Mouse (Mus musculus) liver, embryonic 12.5 days (tissue): ENCODE data around the gene Gucy2d. TPM values are rescaled to one million over a fixed set of nuclear protein-coding genes. Genes with fewer than 3 reads are reported as not detected.

ENCODE experiments used
- ATAC-seq: fragments of 200-750 bp; cut with Nextera tagmentation; 2 replicates; pipeline ENCODE4 v1.8.0; 2017; ENCODE audit warnings: moderate number of reproducible peaks, mild to moderate bottlenecking, moderate library complexity
- H3K27ac ChIP-seq: fragments of 300-500 bp; sonication (generic); 2 replicates; pipeline ENCODE4 v1.5.1; 2016; ENCODE audit warnings: mild to moderate bottlenecking
- H3K27me3 ChIP-seq: fragments of 300-500 bp; sonication (generic); replicated peaks from 2 replicates; pipeline ENCODE4 v1.6.1; 2016; ENCODE audit warnings: mild to moderate bottlenecking, moderate library complexity
- H3K36me3 ChIP-seq: fragments of 300-500 bp; sonication (generic); 2 replicates; pipeline ENCODE4 v1.6.1; 2016; ENCODE audit warnings: mild to moderate bottlenecking, moderate library complexity
- H3K4me1 ChIP-seq: fragments of 300-500 bp; sonication (generic); 2 replicates; pipeline ENCODE4 v1.6.1; 2016
- H3K4me2 ChIP-seq: fragments of 300-500 bp; sonication (generic); 2 replicates; pipeline ENCODE4 v1.6.1; 2016; ENCODE audit warnings: mild to moderate bottlenecking, moderate library complexity
- H3K4me3 ChIP-seq: fragments of 300-500 bp; sonication (generic); 2 replicates; pipeline ENCODE4 v1.5.1; 2016; ENCODE audit warnings: mild to moderate bottlenecking, moderate library complexity
- H3K9ac ChIP-seq: fragments of 300-500 bp; sonication (generic); 2 replicates; pipeline ENCODE4 v1.6.1; 2016; ENCODE audit warnings: mild to moderate bottlenecking, moderate library complexity
- H3K9me3 ChIP-seq: fragments of 300-500 bp; sonication (generic); replicated peaks from 2 replicates; pipeline ENCODE4 v1.6.1; 2016; ENCODE audit warnings: mild to moderate bottlenecking, moderate library complexity
- WGBS: fragments of 180-500 bp; shearing (Covaris S2); methylation state at CpG from one replicate; pipeline ENCODE4 v1.1.7; 2016; ENCODE audit not compliant: insufficient replicate concordance; 5-methylcytosine and 5-hydroxymethylcytosine counted together
- polyA plus RNA-seq: library from polyadenylated mRNA; unstranded; fragments of >200 nt; fragmentation: Nextera tagmentation; extraction: Ambion mirVana; gene quantifications from 2 replicates; pipeline ENCODE4 v1.2.1, GENCODE M21; 2016

The Gucy2d gene
- polyA plus RNA-seq, 1 experiment from 2014 or later: not detected

DNA sequence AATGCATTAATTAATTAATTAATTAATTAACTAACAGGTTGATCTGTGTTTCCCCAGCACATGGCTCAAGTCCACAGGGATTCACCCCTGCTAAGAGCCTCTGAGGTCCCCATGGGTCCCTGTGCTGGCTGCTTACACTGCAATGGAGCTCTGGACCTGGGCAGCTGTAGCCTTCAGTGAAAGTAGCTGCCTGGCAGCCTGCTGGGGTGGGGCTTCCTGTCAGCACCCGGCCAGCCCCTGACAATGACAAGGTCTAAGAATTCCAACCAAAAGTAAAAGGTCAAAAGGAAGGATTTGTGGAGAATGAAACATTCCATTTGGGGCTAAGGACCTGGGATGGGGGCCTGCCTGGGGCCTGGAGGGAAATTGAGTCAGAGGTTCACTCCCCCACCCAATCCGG lies 53.1 kb downstream of the Gucy2d start:
- 39% methylated on average over 2 of the region's 2 CpGs for WGBS
- Histone ChIP-seq H3K36me3 (0 out of 2 replicates have a peak, but pooled peaks cover 2% of the 10 kb centered on the region), H3K9me3 (no peaks in the 10 kb centered on the region), H3K27ac (no peak overlapping the region), H3K27me3 (peaks cover 47% of the 10 kb centered on the region), H3K4me1 (peaks cover 37% of the 10 kb centered on the region), H3K4me2 (peak overlapping the region; percentile 73), H3K4me3 (no peak overlapping the region), H3K9ac (no peak overlapping the region)
- ATAC-seq: no peak

- WGBS: 48% methylated on average over 18 of the region's 18 CpGs
- H3K9me3 ChIP-seq: no peaks in the 10 kb centered on the region
- H3K4me2 ChIP-seq: peak overlapping the region; percentile 8; the same call in 1 of the 2 replicates
- no peak overlapping the region for H3K4me3 ChIP-seq
- H3K27me3 ChIP-seq: peaks cover 45% of the 10 kb centered on the region
- ATAC-seq: no peak
- 0 out of 2 replicates have a peak, but pooled peaks cover 8% of the 10 kb centered on the region for H3K36me3 ChIP-seq
- H3K27ac ChIP-seq: no peak overlapping the region
- H3K4me1 ChIP-seq: peaks cover 37% of the 10 kb centered on the region
- H3K9ac ChIP-seq: no peak overlapping the region
Measured at GRCm38 (mm10) chr7:98493901-98494480, 53.8 kb downstream of the Gucy2d start.

DNA sequence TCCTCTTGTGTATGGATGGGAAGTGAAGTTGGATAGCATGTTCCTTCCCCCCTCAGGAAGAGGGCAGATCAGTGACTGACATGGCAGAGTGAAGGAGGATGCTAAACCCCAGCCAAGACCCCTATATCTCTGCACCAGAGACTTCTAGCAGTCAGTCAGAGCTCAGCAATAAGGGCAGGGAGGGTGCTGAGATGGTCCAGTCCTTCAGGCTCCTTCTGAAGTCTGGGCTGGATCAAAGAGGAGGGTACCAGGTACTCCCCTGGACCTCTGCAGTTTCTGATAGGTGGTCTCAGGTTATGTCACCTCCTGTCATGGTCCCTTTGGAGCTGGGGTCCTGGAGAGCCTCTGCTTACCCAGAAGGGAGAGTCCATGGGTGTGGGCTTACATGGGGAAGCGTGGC lies 55.4 kb downstream of the Gucy2d start:
- Histone ChIP-seq H3K4me2 (no peak overlapping the region), H3K9me3 (no peaks in the 10 kb centered on the region), H3K36me3 (0 out of 2 replicates have a peak, but pooled peaks cover 12% of the 10 kb centered on the region), H3K4me3 (no peak overlapping the region), H3K4me1 (peaks cover 38% of the 10 kb centered on the region), H3K9ac (no peak overlapping the region), H3K27ac (no peak overlapping the region), H3K27me3 (peaks cover 30% of the 10 kb centered on the region)
- no peak for ATAC-seq
- 52% methylated on average over 1 of the region's 1 CpGs for whole genome bisulfite sequencing

GRCm38 (mm10) chr7:98497451-98497850 lies 57.2 kb downstream of the Gucy2d start:
- H3K27me3 ChIP-seq: peaks cover 14% of the 10 kb centered on the region; the same call in 1 of the 2 replicates
- H3K36me3 ChIP-seq: 0 out of 2 replicates have a peak, but pooled peaks cover 12% of the 10 kb centered on the region
- WGBS: 45% methylated on average over 5 of the region's 5 CpGs
- H3K4me3 ChIP-seq: no peak overlapping the region
- no peak overlapping the region for H3K27ac ChIP-seq
- H3K4me1 ChIP-seq: peaks cover 39% of the 10 kb centered on the region
- no peak overlapping the region for H3K4me2 ChIP-seq
- no peak overlapping the region for H3K9ac ChIP-seq
- H3K9me3 ChIP-seq: no peaks in the 10 kb centered on the region
- no peak for ATAC-seq

GRCm38 (mm10) chr7:98498101-98498500 lies 57.9 kb downstream of the Gucy2d start:
- Histone ChIP-seq H3K4me1 (peaks cover 32% of the 10 kb centered on the region), H3K4me3 (no peak overlapping the region), H3K27ac (no peak overlapping the region), H3K9me3 (no peaks in the 10 kb centered on the region), H3K27me3 (peaks cover 20% of the 10 kb centered on the region; the same call in 1 of the 2 replicates), H3K9ac (no peak overlapping the region), H3K4me2 (no peak overlapping the region), H3K36me3 (0 out of 2 replicates have a peak, but pooled peaks cover 12% of the 10 kb centered on the region)
- no peak for ATAC-seq
- whole genome bisulfite sequencing: 76% methylated on average over 12 of the region's 12 CpGs

DNA sequence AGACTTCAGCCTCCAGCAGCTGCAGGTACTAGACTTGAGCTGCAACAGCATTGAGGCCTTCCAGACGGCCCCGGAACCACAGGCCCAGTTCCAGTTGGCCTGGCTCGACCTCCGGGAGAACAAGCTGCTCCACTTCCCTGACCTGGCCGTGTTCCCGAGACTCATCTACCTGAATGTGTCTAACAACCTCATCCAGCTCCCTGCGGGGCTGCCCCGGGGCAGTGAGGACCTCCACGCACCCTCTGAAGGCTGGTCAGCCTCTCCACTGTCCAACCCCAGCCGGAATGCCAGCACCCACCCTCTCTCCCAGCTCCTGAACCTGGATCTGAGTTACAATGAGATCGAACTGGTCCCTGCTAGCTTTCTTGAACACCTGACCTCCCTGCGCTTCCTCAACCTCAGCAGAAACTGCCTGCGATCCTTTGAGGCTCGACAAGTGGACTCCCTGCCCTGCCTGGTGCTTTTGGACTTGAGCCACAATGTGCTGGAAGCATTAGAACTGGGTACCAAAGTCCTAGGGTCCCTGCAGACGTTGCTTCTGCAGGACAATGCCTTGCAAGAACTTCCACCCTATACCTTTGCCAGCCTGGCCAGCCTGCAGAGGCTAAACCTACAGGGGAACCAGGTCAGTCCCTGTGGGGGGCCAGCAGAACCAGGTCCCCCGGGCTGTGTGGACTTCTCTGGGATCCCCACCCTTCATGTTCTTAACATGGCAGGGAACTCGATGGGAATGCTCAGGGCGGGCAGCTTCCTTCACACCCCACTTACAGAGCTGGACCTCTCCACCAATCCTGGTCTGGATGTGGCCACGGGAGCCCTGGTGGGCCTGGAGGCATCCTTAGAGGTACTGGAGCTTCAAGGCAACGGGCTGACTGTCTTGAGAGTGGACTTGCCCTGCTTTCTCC lies 58.7 kb downstream of the Gucy2d start:
- H3K4me2 ChIP-seq: no peak overlapping the region
- no peak overlapping the region for H3K27ac ChIP-seq
- no peaks in the 10 kb centered on the region for H3K9me3 ChIP-seq
- no peak overlapping the region for H3K4me3 ChIP-seq
- H3K9ac ChIP-seq: no peak overlapping the region
- peaks cover 20% of the 10 kb centered on the region; the same call in 1 of the 2 replicates for H3K27me3 ChIP-seq
- H3K4me1 ChIP-seq: peaks cover 24% of the 10 kb centered on the region
- H3K36me3 ChIP-seq: 0 out of 2 replicates have a peak, but pooled peaks cover 12% of the 10 kb centered on the region
- ATAC-seq: no peak
- WGBS: 70% methylated on average over 20 of the region's 20 CpGs

DNA sequence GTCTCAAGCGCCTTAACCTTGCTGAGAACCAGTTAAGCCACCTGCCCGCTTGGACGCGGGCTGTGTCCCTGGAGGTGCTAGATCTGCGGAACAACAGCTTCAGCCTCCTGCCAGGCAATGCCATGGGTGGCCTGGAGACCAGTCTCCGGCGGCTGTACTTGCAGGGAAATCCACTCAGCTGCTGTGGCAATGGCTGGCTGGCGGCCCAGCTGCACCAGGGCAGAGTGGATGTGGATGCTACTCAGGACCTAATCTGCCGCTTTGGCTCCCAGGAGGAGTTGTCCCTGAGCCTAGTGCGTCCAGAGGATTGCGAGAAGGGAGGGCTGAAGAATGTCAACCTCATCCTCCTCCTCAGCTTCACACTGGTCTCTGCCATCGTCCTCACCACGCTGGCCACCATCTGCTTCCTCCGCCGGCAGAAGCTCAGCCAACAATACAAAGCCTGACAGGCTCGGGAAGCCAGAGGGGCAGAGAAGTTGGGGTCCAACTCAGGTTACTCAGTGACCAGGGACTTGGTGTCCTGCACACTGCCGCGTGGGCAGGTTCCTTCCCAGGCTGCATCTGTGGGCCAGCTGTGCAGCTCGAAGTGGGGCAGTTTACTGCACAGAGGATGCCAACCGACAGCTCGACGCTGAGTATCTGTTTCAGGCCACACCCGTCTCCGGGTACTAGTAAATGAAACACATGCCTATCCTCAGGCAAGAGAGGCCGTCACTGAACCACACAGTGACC lies 59.5 kb downstream of the Gucy2d start:
- H3K4me2 ChIP-seq: no peak overlapping the region
- 60% methylated on average over 25 of the region's 25 CpGs for whole genome bisulfite sequencing
- 0 out of 2 replicates have a peak, but pooled peaks cover 12% of the 10 kb centered on the region for H3K36me3 ChIP-seq
- H3K27ac ChIP-seq: no peak overlapping the region; the same call in 1 of the 2 replicates
- H3K4me3 ChIP-seq: no peak overlapping the region
- H3K9me3 ChIP-seq: no peaks in the 10 kb centered on the region
- H3K9ac ChIP-seq: no peak overlapping the region
- ATAC-seq: no peak
- H3K4me1 ChIP-seq: peaks cover 17% of the 10 kb centered on the region
- H3K27me3 ChIP-seq: peaks cover 17% of the 10 kb centered on the region; the same call in 1 of the 2 replicates

GRCm38 (mm10) chr7:98500470-98500869 lies 60.3 kb downstream of the Gucy2d start:
- Histone ChIP-seq H3K4me2 (no peak overlapping the region), H3K27me3 (peaks cover 17% of the 10 kb centered on the region; the same call in 1 of the 2 replicates), H3K27ac (peak overlapping the region; percentile 23; the same call in 1 of the 2 replicates), H3K36me3 (0 out of 2 replicates have a peak, but pooled peaks cover 12% of the 10 kb centered on the region), H3K4me1 (peaks cover 22% of the 10 kb centered on the region), H3K9me3 (no peaks in the 10 kb centered on the region), H3K4me3 (no peak overlapping the region), H3K9ac (no peak overlapping the region)
- 74% methylated on average over 3 of the region's 3 CpGs for WGBS
- ATAC-seq: peak; percentile 21; the same call in 1 of the 2 replicates

GRCm38 (mm10) chr7:98501078-98501477 lies 60.9 kb downstream of the Gucy2d start:
- Histone ChIP-seq H3K27ac (no peak overlapping the region), H3K4me2 (no peak overlapping the region), H3K36me3 (0 out of 2 replicates have a peak, but pooled peaks cover 12% of the 10 kb centered on the region), H3K9me3 (no peaks in the 10 kb centered on the region), H3K4me3 (no peak overlapping the region), H3K9ac (no peak overlapping the region), H3K4me1 (peaks cover 22% of the 10 kb centered on the region), H3K27me3 (peaks cover 17% of the 10 kb centered on the region; the same call in 1 of the 2 replicates)
- 86% methylated on average over 7 of the region's 7 CpGs for WGBS
- ATAC-seq: no peak

DNA sequence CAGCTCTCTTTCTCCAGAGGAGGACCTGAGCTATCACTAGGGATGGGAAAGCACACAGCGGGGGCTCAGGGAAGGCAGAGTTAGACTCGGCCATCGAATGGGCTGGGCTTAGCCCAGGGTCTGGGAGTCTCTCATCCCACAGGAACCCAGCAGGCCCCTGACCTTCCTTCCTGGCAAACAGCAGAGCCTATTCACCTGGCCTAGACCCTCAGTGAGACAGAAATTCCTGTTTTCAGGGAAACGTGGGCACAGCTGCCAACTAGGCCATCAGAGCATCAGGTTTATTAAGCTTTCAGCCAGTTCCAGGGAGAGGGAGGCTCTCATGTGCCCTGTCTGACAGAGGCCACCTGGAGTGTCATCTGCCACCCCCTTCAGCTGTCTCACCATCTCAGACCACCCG lies 62.7 kb downstream of the Gucy2d start:
- H3K36me3 ChIP-seq: 0 out of 2 replicates have a peak, but pooled peaks cover 12% of the 10 kb centered on the region
- H3K4me2 ChIP-seq: no peak overlapping the region
- peaks cover 22% of the 10 kb centered on the region for H3K4me1 ChIP-seq
- 38% methylated on average over 5 of the region's 5 CpGs for WGBS
- peaks cover 16% of the 10 kb centered on the region; the same call in 1 of the 2 replicates for H3K27me3 ChIP-seq
- no peak overlapping the region for H3K27ac ChIP-seq
- ATAC-seq: no peak
- no peak overlapping the region for H3K9ac ChIP-seq
- H3K4me3 ChIP-seq: no peak overlapping the region
- no peaks in the 10 kb centered on the region for H3K9me3 ChIP-seq

DNA sequence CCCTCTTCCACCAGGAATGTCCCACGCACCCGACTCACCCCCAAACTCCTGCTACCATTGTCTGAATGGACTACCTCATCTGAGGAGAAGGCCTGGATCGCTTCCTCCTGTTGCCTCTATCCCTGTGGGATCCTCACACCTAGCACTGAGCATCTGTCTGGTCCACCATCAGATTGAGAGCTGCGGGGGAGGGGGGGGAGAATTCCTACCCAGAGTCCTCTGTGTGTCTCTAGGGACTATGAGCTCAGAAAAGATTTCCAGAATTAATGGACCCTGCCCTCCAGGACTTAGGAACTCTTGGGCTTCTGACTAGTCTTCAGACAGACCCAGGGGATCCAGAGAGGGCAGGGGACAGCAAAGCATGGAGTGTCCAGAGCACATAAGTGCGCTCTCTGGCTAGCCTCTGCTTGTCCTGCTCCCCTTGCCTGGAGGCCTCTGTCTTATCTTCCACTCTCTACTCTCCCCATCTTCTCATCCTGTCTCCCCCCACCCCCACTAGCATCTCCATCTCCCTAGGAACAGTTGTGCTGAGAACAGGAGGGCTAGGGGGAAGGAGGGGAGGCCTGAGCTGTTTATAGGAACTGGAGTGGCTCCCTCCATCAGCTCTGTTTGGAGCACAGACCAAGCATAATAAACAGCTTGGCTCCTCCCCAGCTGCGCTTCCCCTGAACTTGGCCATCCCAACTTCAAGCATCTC lies 63.9 kb downstream of the Gucy2d start:
- ATAC-seq: no peak
- 0 out of 2 replicates have a peak, but pooled peaks cover 3% of the 10 kb centered on the region for H3K36me3 ChIP-seq
- H3K9me3 ChIP-seq: no peaks in the 10 kb centered on the region
- H3K27ac ChIP-seq: no peak overlapping the region
- no peak overlapping the region for H3K4me3 ChIP-seq
- WGBS: 62% methylated on average over 6 of the region's 6 CpGs
- no peak overlapping the region for H3K9ac ChIP-seq
- 0 out of 2 replicates have a peak, but pooled peaks cover 7% of the 10 kb centered on the region for H3K27me3 ChIP-seq
- H3K4me1 ChIP-seq: peaks cover 22% of the 10 kb centered on the region
- no peak overlapping the region for H3K4me2 ChIP-seq
